Mouse (Mus musculus) E14TG2a.4 (cell line): ENCODE results near the gene Hhipl2.

Source experiments
- CTCF ChIP-seq: conservative IDR thresholded peaks from 2 replicates; pipeline ENCODE4 v1.5.1; 2014; ENCODE audit warnings: low read length
- NANOG ChIP-seq: IDR thresholded peaks from 2 replicates; pipeline ENCODE4 v1.6.1; 2014; ENCODE audit warnings: borderline replicate concordance, low read length, mixed read lengths
- POU5F1 ChIP-seq: IDR thresholded peaks from 2 replicates; pipeline ENCODE4 v1.6.1; 2014; ENCODE audit warnings: low read length, borderline replicate concordance

DNA sequence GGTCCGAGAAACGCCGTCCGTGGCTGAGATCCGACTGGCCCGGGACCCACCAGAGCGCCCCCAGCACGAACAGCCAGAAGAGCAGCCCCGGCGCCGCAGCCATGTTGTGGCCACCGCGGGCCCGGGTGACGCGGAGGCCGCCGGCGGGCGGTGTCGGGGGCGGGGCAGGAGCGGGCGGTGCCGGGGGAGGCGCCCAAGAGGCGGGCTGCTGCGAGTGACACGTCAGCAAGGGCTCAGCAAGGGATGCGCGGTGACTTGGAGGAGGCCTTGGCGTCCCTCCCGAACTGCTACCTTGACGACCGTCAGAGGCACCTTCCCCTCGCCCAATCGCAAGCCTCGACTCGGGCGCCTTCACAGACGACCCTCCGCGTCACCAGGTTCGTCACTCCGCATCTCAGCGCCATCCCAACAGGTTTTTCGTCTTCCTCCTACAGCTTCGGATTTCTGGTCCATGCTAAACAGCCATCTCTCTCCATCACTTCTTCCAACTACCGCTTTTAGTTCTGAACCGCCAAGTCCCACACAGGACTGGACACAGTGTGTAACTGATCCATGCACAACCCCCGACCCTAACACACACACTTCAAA lies 48.5 kb upstream of the Hhipl2 start, which contains the start of gene Mia3:
- TF ChIP-seq CTCF, result no peak
- no peak for TF ChIP-seq NANOG
- TF ChIP-seq POU5F1, result no peak
